Mouse (Mus musculus): ENCODE measurements at regions not wholly inside any gene's neighbourhood (a gene's known extent, or its start where the extent isn't known, plus 50 kb on each side); places are given as distances from the start of the nearest gene placed in this dataset.

GRCm38 (mm10) chr16:30118876-30119275, 54.7 kb downstream of the Hes1 start:
- DNase-seq (ENCODE audit: low spot score): no peak

- DNase-seq (ENCODE audit: low spot score): no peak
These were observed 56.4 kb downstream of the Hes1 start for GRCm38 (mm10) chr16:30120330-30121265.

DNA sequence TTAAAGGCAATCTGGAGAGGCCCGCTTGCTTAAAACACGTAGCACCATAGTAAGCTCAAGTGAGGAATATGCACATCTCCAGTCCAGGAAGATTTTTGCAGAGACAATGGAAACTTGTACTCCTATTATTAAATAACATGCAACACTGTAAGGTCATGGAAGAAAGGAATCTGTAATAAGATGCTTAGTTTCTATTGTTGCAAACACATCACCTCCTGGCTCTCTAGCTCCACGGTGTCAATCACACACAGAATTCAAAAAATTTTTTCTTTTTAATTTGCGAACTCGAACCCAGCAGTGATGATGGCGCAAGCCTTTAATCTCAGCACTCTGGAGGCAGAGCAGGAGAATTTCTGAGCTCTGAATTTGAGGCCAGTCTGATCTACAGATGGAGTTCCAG, 57.4 kb downstream of the Hes1 start:
- no peak for DNase-seq (ENCODE audit: low spot score)

GRCm38 (mm10) chr16:30122211-30123070, 58.3 kb downstream of the Hes1 start:
- no peak for DNase-seq (ENCODE audit: low spot score)

GRCm38 (mm10) chr16:30127015-30127414, 62.8 kb downstream of the Hes1 start:
- no peak for DNase-seq (ENCODE audit: low spot score)

DNA sequence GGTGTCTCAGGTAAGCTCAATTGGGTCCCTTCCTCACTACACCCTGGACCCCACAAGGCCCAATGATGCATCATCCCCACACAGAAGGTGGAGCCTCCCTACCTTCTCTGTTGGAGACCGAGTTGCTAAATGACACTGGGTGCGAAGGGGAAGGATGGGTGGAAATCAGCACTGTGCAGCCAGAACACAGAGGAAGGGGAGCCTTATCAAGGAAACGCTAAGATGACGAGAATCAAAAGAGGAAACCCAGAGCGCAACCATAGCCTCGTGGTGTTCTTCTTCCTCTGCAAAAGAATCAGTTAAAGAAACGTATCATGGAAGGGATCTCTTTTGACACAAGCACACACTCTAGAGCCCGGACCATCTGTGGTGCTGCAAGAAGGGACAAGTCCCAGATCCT, 64.6 kb downstream of the Hes1 start:
- no peak for DNase-seq (ENCODE audit: low spot score)

- DNase-seq (ENCODE audit: low spot score): no peak
These were observed 65.3 kb downstream of the Hes1 start for GRCm38 (mm10) chr16:30129218-30130112.

DNA sequence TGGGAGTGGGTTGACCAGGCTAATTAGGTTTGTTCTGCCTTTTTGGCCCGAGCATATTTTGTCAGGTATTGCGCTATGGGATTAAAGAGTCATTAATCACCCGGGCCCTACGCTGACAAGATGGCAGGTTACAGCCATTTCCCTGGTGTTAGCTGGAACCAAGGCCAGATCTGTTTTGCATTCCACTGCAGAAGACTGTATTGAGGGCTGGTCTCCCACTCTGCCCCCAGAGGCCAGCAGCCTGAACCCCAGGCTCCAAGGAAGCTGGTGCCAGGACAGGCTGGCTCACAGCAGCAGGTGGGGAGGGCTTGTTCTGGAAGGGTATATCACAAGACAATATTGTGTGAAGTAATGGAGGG, 65.9 kb downstream of the Hes1 start:
- DNase-seq (ENCODE audit: low spot score): no peak

- DNase-seq (ENCODE audit: low spot score): no peak
These were observed 67.9 kb downstream of the Hes1 start for GRCm38 (mm10) chr16:30132086-30132485.

DNA sequence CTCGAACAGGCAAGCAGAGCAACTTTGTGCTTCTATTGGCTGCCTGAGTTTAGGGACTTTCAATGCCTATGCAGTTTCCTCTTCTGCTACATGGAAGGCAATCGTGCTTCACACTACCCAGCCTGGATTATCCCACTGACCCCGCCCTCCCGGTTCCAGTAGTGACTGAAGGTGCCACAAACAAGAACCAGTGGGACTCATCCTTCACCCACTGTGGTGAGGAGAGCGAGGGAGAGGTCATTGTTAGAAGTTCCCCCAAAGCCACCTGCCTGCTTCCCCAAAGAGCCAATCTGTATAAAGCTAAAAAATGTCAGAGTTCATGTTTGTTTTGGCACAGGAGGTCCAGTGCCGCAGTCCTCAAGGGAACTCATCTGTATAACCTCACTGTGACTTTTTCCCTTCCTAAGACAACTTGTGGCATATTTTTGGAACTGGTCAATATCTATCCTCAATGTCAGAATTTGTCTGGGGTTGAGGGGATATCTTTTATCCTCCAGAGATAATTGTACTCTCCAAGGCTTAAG, 70.5 kb downstream of the Hes1 start:
- no peak for DNase-seq (ENCODE audit: low spot score)

DNA sequence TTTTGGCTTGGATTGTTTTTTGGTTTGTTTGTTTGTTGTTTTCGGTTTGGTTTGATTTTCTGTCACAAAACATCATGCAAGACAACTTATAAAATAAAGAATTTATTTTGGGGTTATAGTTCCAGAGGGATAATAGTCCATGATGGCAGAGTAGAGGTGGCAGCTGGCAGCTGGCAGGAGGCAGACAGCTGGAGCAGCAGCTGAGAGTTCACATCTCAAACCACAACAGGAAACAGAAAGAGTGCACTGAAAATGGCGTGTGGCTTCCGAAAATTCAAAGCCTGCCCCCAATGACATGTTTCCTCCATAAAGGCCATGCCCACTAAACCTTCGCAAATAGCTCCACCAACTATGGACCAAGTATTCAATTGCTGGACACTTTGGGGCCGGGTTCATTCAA, 72.7 kb downstream of the Hes1 start:
- DNase-seq (ENCODE audit: low spot score): no peak

GRCm38 (mm10) chr16:30137812-30138211, 73.6 kb downstream of the Hes1 start:
- no peak for DNase-seq (ENCODE audit: low spot score)

- no peak for DNase-seq (ENCODE audit: low spot score)
These were observed 80.8 kb downstream of the Hes1 start for GRCm38 (mm10) chr16:30144818-30145464.

GRCm38 (mm10) chr16:30145465-30146207, 81.5 kb downstream of the Hes1 start:
- no peak for DNase-seq (ENCODE audit: low spot score)

DNA sequence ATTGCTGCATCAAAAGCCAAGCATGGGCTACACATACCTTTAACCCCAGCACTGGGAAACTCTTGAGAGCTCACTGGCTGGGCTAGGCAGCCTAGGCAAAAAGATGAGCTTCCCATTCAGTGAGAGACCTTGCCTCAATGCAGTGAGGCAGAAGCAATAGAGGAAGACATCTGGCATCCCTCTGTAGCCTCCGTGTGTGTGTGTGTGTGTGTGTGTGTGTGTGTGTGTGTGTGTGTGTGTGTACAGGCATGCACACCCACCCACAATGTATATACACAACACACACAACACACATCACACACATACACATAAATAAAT, 82.0 kb downstream of the Hes1 start:
- no peak for DNase-seq (ENCODE audit: low spot score)

- DNase-seq (ENCODE audit: low spot score): no peak
These were observed 83.1 kb downstream of the Hes1 start for GRCm38 (mm10) chr16:30147296-30147695.

DNA sequence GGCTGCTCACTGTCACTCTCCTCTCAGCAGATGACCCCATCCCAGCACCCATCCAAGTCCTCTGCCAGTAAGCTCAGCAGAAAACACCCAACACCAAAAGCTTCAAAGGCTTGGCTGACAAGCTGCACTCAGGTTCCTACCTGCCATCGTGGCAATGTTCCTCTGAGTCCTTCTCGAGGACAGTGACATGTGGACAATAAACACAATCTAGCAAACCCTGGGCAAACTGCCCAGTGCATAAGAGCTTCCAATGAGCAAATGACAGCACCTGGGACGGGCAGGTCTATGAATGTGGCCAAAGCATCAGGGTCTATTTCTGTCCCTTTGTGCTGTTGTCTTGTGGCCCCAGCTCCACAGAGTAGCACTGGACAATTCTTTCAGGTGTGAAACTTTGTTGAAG, 86.9 kb downstream of the Hes1 start:
- no peak for DNase-seq (ENCODE audit: low spot score)

DNA sequence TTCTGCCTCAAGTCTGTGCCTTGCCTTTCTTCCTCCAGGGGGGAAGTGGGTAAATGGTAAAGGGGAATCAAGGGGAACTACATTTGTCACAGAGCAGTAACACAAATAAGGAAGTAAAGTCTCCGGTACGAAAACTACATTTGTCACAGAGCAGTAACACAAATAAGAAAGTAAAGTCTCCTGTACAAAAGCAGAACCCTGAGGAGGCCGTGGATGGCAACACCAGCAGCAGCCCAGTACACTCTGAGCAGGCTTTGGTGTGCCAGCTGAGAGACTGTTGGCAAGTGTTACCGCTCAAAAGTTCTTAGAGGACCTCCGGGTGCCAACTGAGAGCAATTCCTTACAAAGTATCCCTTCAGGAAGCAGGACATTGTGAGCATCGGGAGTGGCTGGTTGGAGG, 90.9 kb downstream of the Hes1 start:
- DNase-seq (ENCODE audit: low spot score): no peak

- DNase-seq (ENCODE audit: low spot score): no peak
These were observed 91.5 kb downstream of the Hes1 start for GRCm38 (mm10) chr16:30155486-30156246.

DNA sequence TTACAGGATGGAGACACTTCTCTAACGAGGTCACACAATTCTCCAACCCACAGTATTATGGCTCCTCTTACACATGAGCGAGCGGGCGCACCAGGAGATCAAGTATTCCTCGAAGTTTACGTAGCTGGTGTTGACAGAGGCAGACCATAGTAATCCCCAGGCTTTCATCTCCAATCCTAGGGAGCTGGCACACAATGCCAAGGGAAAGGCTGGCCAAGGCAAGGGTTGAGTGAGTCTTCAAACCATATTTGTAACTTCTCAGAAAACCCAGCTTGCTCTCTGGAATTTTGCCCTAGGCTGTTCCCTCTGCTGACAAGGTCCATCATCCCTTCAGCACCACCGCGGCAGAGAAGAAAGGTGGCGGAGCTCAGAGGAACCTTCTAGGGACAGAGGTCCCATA, 94.0 kb downstream of the Hes1 start:
- DNase-seq (ENCODE audit: low spot score): no peak
